Mouse (Mus musculus): ENCODE measurements around the gene Nedd8.

Nedd8 gene

DNA sequence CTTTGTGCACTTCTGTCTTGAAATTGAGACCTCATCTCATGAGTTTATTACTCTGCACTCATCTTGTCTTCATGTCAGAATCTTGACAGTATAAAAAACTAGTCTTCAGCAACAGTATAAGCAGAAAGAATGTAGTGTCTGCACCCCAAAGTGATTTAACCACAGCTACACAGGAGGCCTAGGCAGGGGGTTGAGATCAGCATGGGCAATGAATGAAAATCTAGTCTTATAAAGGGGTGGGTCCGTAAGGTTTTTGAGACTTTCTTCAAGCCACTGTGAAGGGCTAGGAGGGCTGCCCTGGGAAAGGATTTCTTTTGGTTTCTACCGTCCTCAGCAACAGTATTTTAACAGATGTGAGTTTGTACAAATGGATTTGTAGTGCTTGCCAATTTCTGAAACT, 11.3 kb downstream of the Nedd8 start:
- no peak for DNase-seq (ENCODE audit: low spot score in 2 of 2)

DNA sequence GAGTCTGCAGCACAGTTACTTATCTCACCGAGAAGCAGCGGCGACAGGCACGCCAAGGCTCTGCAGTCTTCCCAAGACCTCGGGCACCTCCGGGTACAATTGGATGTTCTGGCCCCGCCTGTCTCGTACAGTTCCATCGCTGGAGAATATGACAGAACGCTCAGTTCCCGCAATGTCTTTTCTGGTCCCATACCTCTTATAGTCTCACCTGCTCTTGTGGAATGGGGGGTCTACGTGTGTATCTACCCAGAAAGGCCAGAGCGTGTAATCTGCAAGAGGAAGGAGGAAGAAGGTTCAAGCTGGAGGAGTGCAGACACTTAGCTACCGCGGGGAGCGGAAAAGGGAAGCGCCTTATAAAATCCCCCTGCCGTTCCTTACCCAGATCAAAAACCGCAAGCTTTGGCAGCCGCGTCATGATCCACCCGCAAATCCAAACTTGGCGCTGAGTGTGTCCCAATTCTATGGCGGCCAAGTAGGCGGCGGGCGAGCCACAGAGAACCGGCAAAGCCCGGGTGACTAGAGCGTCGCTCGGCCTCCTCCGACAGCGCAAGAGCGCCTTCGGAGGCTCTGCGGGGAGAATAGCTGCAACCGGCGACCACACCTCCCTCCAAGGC, 11.9 kb downstream of the Nedd8 start, which contains the start of gene Mdp1:
Mdp1 (minus strand) TSS at position 549 of the 614 bp plus-strand sequence.
- DNase-seq (ENCODE audit: low spot score in 2 of 2): peak; percentile 56 to 73

GRCm38 (mm10) chr14:55658011-55658410, 13.9 kb downstream of the Nedd8 start:
- DNase-seq (ENCODE audit: low spot score in 2 of 2): no peak

- no peak for DNase-seq (ENCODE audit: low spot score in 2 of 2)
These were observed 15.0 kb downstream of the Nedd8 start for GRCm38 (mm10) chr14:55656935-55657334.

- no peak for DNase-seq (ENCODE audit: low spot score in 2 of 2)
These were observed 20.4 kb downstream of the Nedd8 start for GRCm38 (mm10) chr14:55651528-55651927.

DNA sequence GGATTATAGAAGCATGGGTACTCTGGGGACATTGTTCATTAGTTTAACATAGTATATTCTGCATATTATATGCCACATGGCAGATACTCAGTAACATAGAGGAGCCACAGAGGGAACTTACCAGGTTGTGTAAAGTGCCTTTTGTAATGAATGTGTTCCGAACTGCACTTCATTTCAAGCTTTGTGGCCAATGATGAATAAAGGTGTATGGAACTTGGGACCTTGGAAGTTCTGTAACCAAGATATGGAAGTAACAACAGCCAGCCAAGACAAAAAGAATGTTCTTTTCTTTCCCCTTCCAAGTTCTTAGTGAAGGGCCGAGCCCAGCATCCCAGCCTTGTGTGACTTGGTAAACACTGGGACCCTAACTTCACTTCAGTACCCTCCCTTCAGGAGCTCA, 22.0 kb downstream of the Nedd8 start, which contains the start of gene Tssk4:
Tssk4 (plus strand) TSS at position 301 of the 400 bp plus-strand sequence.
- DNase-seq (ENCODE audit: low spot score in 2 of 2): no peak

DNA sequence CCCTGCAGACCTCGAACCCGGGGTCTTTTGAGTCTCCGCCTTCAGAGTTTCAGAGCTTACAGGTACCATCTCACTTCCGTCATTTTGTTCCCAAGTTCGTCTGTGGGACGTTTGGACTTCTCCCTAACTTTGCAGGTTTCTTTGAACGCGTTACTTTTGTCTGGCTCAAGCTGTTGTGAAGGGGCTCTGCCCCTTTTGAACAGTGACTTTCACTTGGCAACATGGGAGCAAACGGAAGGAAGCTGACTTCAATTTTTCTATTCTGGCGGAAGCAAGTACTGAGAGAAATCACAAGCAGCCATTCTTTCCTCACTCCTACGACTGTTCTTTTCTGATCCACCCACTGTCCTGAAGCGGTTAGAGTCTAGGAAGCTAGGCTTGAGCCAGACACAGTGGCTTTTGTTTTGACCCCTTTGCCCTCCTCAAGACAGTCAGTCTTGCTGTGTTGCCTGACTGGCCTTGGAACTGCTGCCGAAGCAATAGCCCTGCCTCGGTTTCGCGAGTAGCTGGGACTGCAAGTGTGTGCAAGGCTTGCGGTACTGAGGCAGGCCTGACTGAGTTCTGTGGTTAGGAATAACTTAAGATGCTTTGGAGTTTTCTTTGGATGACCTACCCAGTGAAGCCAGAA, 27.5 kb downstream of the Nedd8 start:
- no peak for DNase-seq (ENCODE audit: low spot score in 2 of 2)

DNA sequence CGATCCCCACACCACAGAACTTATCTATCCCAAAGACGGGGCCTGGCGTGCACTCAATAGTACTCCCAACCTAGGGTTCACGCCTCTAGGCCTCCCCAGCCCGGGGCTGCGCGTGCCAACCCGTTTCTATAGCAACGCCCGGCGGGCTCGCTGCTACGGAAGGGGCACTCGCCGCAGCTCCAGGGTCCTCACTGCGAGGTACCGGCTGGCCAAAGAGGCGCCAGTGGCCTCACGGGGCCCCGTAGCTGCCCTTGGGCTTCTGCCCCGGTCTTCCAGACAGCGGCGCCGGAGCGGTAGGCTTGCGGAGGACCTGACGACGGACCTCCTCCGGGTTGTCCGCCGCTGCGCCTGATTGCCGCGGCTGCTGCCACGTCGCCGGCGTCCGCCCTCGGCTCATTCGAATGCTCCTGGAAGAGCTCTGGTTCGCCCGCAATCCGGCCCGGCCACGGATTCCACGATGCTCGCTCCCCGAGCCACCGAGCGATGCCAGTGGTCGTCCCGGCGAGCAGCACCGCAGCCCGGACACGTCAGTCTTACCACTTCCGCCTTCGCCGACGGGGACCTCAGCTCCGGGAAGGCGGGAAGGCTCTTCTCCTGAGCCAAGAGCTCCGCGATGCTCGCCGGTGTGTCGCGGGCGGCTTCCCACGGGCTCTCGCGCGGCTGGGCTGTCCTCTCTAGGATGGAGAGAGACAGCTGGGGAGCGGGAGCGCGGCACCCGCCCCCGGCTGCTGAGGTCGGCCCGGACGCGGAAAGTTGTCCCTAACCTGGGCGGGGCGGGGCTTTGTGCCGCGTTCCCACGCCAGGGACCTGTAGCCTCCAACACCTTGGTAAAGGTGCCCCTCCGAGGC, 28.6 kb downstream of the Nedd8 start, which contains the start of gene Tm9sf1:
Tm9sf1 (minus strand) TSS at position 747 of the 848 bp plus-strand sequence.
- peak; percentile 75 to 81 for DNase-seq (ENCODE audit: low spot score in 2 of 2)

GRCm38 (mm10) chr14:55642679-55643059, 29.3 kb downstream of the Nedd8 start:
- no peak for DNase-seq (ENCODE audit: low spot score in 2 of 2)

- no peak for DNase-seq (ENCODE audit: low spot score in 2 of 2)
These were observed 30.6 kb downstream of the Nedd8 start for GRCm38 (mm10) chr14:55641291-55641690.

DNA sequence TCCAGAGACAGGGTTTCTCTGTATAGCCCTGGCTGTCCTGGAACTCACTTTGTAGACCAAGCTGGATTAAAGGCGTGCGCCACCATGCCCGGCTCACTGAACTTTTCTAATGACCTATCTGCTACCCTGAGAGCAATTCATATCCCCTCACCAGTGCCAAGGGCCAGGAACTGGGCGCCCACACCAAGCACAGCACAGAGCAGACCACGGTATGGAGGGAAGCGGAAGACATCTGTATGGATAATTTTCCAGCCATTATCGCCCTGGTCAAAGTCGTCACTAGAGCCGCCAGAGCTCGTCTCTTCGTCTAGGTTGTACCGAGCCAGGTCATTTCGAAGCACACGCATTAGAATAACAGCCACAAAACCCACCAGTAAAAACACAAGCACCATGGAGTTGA, 31.1 kb downstream of the Nedd8 start:
- no peak for DNase-seq (ENCODE audit: low spot score in 2 of 2)

DNA sequence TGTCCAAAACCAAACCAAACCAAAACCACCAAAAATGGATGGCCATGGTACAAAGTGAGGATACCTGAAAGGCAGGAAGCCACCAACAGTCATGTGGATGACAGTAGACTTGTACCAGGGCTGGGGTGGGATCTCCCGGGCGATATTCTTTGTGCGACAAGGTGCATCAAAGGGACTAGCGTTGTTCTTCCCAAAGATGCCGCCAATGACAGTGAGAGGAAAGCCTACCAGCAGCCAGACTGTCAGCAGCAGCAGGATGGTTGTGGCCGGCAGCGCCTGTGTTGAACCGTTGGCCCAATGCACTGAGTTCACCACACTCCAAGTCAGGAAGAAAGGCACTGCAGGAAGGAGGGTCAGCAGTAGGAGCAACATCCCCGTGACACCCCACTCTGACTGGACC, 34.1 kb downstream of the Nedd8 start, which contains the start of gene Gm49378:
Gm49378 (minus strand) TSS at position 101 of the 400 bp plus-strand sequence.
- no peak for DNase-seq (ENCODE audit: low spot score in 2 of 2)

DNA sequence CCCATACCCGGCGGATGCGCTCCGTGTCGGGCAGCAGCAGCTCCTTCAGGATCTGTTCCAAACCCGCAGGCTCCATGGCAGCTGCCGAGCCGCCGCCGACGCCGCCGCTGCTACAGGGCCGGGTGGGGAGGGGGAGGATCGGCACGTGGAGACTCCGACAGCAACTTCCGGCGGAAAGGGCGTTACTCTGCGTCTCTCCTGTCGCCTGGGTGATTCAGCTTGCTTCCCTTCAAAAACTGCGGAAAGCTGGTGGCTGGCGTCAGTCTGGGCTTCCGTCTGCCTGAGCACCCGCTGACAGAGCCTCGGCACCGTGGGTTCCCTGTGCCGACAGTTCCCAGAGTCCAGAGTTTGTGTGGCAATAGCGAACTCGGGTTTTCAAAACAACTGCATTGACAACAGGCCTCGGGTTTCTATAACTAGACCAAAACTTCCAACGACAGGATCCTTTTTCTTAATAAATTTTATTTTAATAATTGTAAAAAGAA, 36.4 kb downstream of the Nedd8 start, which contains the start of gene Ipo4:
Ipo4 (minus strand) TSS at position 435 of the 485 bp plus-strand sequence.
- peak; percentile 55 to 67 for DNase-seq (ENCODE audit: low spot score in 2 of 2)

DNA sequence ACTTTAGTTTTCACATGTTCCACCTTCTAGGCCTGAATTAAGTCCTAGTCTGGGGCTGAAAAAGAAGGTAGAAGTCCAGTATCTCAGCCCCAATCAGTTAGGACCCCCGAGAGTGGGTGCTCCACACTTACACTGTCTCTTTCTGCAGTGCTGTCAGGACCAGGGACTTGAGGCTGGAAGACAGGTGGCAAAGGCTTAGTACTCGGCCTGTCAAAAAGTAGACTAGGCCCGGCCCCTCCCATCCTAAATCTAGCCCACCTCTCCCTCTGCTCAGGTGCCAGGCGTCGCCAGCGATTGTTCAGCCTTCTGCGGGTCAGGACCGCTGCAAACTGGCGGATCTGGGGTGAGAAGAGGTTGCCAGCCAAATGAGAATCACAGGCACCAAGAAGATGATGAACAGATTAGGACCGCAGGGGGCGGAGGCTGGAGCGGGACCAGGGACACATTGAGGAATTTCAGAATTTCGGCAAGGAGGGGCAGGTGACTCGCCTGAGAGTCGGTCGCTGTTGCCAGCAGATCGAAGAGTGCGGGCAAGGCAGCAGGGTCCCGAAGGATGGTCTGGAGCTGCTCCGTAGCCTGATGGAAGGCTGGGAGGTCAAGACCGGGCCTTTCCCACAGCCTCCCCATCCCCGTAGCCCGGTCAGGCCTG, 36.9 kb downstream of the Nedd8 start:
- no peak for DNase-seq (ENCODE audit: low spot score in 2 of 2)

- DNase-seq (ENCODE audit: low spot score in 2 of 2): peak; percentile 51 to 72
These were observed 42.6 kb downstream of the Nedd8 start for GRCm38 (mm10) chr14:55629312-55629711.

DNA sequence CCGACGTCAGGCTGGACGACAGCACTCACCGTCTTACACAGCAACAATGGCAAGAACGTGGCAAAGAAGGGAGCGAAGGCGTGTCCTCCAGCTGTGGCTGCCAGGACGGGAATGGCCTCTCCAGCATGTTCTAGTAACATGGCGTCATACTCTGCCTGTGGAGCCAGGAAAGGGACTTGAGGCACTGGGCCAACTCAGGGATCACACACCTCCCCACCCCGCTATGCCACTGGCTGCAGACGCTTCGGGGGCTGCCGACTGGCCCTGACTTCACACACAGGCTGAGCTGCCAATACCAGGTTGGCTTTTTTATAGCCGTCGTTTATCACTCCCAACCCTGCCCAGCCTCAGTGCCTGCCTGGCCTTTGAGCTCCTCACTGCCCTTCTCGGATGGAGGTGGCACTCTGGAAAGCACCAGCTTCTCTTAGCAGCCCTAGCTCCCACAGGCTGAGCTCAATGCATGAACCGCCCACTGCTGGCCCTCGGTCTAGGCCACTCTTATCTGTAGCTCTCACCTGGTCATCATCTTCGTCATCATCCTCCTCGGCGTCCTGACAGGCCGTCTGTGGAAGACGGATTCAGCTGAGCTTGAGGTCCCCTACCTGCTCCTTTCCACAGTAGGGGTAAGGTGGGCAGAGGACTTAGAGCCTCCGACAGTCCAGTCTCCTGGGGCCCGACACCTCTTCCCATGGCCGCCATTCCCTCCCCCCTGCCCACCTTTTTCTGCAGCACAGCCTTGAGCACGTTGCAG, 43.7 kb downstream of the Nedd8 start:
- no peak for DNase-seq (ENCODE audit: low spot score in 2 of 2)

GRCm38 (mm10) chr14:55618486-55619195, 53.3 kb downstream of the Nedd8 start:
- DNase-seq (ENCODE audit: low spot score in 2 of 2): no peak

DNA sequence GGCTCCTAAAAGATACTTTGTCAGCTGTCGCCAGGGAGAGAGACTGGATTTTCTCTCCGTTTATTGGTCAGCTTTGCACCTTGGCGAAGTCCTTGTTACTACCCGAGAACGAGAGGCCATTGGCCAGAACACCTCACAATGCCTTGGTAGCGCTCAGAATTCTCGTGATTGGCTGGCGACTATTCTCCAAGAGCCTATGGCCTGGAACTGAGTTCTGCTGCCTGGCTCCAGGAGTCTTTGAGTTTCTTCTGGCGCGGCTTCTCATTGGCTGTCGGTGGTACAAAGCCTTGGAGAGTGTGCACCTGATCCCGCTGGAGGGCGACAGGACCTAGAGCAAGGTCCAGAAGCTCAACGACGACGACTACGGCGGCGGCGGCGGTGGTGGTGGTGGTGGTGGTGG, 54.1 kb downstream of the Nedd8 start, which contains the start of gene Rec8:
Rec8 (plus strand) TSS at position 216 of the 400 bp plus-strand sequence.
- DNase-seq (ENCODE audit: low spot score in 2 of 2): no peak

DNA sequence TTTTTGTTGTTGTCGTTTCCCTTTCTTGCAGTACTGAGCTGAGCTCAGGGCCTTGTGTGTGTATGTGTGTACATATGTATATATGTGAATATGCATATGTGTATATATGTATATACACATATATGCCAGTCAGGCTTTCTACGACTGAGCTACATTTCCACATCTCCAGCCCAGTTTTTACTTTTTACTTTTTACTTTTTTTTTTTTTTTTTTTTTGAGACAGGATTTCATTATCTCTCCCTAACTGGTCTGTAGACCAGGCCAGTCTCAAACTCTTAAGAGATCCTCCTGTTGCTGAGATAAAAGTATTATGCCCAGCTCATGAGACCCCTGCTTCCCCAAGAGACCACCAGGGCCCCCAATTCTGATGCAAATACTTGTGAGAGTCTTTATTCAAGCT, 55.1 kb downstream of the Nedd8 start:
- no peak for DNase-seq (ENCODE audit: low spot score in 2 of 2)

GRCm38 (mm10) chr14:55615876-55616275, 56.0 kb downstream of the Nedd8 start:
- DNase-seq (ENCODE audit: low spot score in 2 of 2): no peak
